Mouse (Mus musculus): ENCODE data around the gene Frmd4a.

The Frmd4a gene

DNA sequence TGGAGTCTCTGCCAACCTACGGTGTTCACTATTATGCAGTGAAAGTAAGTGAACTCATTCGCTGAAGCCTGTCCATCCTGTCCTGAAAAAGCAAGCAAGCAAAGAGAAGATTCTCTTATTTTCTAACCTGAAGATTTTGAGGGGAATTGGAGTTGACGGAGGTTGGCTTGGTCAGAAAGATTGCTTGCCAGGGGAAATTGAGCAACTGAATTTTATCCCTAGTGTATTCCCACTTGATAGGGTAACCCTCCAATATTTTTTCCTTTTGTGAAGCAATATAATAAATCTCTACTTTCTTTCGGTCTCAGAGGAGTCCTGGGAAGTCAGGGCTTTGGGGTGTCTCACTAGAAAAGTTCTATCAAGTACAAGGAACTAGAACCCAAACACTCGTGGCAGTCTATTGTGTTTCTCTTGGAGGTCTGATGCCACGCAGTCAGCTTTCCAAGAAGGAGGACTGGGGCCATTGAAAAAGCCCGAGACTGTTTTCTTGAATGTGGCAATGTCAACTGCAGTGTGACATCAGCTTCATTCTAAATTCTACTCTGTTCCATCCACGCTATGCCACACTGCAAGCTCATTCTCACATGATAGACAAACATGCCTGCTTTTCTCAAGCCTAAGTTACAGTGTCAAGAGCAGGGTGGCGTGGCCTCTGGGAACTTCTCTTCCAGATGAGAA lies 517.8 kb downstream of the Frmd4a start:
- DNase-seq: no peak

DNA sequence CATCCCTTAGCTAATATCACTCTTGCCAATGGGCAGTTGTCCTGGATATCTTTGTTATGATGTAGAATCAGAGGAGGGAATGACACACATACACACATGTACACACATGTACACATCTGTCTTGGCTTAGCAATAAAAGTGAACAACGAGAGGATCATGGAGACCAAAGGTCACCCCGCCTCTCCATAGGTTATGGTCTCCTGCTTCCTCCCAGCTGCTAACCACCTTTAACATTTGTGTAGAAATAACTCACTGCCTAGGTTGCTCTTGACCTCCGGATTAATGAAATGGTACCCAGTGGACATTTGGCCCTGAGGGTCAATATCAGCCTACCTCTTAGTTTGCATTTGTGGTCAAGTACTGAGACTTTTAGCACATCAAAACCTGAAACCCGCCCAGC lies 523.8 kb downstream of the Frmd4a start:
- no peak for DNase-seq

GRCm38 (mm10) chr2:4541844-4542628 lies 524.5 kb downstream of the Frmd4a start:
- peak; percentile 64 for DNase-seq

- DNase-seq: peak; percentile 51
Measured at GRCm38 (mm10) chr2:4542629-4543416, 525.3 kb downstream of the Frmd4a start.

- peak; percentile 94 for DNase-seq
Measured at GRCm38 (mm10) chr2:4543417-4543775, 525.9 kb downstream of the Frmd4a start.

GRCm38 (mm10) chr2:4544360-4544759 lies 526.8 kb downstream of the Frmd4a start:
- DNase-seq: no peak

DNA sequence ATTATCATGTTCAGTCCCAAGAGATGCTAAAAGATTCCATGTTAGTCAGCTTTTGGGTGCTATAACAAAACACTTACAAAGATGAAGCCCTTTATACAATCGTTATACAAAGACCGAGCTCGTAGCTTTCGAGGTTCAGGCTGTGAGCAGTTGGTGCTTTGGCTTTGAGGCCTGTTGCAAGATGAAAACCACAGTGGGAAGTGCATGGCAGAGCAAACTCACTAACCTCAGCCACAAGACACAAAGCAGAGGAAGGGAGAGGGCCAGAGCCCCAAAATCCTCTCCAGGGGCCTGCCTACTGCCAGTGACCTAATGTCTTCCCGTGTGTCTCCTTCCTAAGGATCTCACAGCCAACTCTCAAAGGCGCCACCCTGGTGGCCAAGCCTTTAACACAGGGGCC lies 527.7 kb downstream of the Frmd4a start:
- DNase-seq: no peak

DNA sequence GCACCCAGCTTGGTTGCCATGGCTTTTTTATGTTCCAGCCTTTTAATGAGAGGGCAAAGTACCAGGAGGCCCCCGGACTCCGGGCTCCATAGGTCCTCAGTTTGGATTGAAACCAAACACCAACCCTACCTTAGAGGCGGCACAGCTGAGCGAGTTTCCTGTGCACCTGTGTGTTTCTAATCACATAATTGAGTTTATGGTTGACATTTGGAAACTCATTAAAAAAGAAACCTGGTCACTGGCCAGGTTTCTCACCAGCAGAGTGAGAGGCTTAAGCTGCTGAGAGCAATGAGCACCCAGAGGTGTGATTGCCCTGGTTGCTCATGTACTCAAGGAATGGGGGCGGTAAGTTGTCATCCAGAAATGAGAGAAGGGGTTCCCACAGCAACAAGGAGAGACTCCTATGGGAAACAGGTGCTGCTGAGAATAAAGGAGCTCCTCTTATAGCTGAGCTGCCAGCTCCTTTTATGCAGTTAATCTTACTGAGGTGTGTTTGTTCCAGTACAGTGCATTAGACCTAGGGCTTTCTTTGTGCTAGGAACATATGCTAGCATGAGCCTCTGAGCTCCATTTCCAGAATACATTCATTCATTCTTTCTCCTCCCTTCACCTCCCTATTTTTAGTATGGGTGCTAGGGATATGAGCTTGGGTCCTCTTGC lies 529.6 kb downstream of the Frmd4a start:
- no peak for DNase-seq

GRCm38 (mm10) chr2:4549271-4549670 lies 531.8 kb downstream of the Frmd4a start:
- DNase-seq: no peak

DNA sequence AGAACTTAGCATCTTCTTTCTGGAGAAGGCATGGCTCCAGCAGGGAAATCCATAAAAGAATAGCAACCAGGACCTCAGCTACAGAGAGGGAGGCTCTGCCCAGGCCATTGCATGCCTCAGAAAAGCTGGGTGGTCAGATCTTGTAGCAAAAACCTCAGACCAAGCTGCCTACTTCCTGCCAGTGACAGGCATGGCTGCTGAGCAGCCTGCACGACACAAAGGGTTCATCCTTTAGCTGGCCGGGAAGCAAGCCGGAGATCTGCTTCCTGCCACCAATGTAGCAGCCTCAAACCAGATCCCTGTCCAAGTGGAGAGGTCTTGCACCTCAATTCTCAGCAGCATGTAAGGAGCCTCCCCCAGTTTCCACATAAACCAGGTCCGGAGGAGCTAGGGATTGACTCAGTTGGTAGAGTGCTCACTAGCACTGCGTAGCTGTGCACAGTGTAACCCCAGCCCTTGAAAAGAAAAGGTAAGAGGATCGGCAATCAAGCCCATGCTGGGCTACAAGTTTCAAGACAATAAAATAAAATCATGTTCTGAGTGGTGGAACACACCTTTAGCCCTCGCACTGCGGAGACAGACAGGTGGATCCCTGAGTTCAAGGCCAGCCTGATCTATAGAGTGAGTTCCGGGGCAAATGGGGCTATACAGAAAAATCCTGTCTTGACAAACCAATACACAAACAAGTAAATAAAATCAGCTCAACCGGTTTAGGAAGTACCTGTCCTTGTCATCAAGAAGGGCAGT lies 532.7 kb downstream of the Frmd4a start:
- no peak for DNase-seq

- DNase-seq: no peak
Measured at GRCm38 (mm10) chr2:4551438-4551837, 533.9 kb downstream of the Frmd4a start.

DNA sequence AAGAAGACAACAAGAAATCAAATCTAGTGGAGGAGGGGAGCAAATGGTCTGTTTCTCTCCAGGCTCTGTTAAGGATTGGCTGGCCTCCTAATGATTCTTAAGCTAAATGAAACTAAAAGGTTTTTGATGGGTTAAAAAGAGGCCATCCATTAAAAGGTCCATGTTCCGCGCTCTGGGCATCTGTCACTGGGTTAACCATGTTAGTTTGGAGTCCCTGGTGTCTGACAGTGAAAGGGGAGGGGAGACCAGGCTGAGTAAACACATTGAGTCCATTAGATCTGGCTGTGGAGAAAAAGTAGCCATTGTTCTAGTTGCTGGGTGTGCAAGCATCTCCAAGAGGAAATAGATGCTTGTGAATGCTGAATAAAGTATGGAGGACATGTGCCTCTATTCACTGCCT lies 534.3 kb downstream of the Frmd4a start:
- DNase-seq: peak; percentile 59

DNA sequence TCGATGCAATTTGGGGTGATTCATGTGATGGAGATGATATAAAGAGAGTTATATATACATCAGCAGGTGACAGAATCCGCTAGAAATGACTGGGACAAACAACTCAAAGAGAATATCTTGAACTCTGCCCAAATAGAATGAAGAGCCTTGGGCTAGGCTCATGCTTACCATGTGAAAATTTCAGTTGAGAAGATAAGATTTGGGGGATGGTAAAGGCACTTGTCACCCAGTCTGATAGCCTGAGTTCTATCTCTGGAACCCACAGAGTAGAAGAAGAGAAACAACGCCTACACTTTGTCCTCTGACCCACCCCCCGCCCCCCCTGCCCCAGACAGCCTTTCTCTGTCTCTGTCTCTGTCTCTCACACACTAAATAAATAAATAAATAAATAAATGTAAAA lies 535.0 kb downstream of the Frmd4a start:
- DNase-seq: no peak

DNA sequence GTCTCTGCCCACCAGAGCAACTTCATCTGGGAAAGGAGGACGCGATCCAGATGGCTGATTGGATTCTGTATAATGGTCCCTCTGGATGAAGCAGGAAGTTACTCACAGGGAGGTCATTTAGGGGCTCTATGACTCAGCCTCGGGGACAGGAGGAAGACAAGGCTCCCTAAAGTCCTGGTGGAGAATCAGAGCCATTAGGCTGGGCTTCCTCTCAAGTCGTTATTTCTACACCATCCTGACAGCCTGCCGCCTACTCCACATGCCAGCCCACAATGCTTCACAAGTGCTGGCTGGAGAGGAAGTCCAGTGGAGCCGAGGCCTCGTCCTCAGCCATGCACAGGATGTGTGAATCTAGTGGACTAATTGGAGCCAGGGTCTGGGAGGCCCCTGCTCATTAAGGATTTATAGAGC lies 537.7 kb downstream of the Frmd4a start:
- peak; percentile 92 for DNase-seq

DNA sequence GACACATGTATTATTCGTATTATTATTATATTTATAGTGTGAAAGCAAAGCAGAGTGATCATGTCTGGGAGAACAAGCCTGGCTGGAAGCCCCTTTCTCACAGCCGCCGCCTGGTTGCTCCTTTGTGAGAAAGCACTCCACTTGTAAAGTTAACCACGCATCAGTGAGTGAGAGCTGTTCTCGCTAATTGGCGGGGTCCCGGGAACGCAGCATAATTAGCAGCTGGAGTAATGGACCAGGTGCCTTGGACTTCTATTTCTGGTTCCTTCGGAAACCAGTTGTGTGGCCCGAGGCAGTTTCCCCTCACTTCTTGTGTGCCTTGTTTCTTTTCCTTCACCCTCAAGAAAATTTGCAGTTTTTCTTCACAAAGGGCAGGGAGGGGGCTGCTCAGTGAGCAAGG lies 538.7 kb downstream of the Frmd4a start:
- DNase-seq: peak; percentile 95

DNA sequence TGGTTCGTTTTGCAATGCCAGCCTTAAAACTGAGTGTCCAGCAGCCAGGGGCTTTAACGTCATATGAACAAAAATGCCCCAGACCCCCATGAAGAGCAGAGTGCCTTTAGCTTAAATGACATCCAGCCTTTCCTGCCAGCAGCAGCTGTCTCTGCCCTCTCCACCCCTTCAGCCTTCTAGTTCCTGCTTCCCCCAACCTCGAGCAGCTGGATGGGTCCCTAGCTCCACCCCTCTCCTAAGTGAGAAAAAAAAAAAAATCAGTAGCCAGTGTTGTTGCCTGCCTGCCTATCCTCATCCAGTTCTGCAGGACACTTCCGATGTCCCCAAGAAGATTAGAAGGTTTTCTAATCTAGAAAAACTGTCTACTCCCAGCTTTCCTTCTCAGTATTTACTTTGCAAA lies 539.5 kb downstream of the Frmd4a start:
- DNase-seq: peak; percentile 76

DNA sequence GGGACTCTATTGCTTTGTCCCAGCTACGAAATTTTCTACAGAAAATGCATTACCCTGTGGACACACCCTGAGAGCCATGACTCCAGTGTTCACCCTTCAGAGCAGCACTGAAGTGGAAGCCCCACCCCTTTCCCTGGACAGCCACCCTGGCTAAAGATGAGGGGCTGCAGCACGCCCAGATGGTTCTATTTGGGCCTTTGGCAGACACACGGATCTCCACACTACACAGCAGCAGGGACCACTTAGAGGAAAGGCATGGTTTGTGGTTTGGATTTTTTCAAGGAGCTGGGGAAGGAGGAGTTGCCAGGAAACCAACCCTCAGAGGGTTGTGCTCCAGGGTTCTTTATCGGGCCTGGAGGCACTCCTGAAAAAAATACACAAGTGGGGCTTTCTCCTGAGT lies 539.9 kb downstream of the Frmd4a start:
- peak; percentile 56 for DNase-seq

DNA sequence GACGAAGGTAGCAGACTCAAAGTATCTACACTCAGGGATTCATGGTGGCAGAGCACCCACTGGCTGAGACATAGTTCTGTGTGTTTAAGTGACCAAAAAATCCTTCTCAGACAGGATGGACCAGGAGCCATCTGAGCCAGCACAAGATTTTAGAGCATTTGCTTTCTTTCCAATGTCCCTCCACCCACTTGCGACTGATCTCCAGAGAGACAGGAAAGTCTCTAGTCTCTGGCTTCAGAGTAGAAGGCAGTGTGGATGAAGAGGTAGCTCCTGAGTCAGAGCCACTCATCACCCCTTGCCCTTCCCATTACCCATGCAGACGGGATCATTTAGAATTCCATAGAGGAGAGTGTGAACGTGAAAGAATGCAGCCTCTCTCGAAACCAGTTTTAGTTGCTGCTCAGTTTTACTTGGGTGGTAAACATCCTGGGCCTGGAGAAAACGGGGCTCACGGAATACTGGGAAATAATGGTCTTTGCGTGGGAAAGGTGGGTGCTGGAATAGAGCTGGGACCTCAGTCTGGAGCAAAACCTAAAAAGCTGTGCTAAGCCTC lies 541.2 kb downstream of the Frmd4a start:
- DNase-seq: peak; percentile 30

GRCm38 (mm10) chr2:4559211-4559882 lies 541.8 kb downstream of the Frmd4a start:
- DNase-seq: peak; percentile 87

DNA sequence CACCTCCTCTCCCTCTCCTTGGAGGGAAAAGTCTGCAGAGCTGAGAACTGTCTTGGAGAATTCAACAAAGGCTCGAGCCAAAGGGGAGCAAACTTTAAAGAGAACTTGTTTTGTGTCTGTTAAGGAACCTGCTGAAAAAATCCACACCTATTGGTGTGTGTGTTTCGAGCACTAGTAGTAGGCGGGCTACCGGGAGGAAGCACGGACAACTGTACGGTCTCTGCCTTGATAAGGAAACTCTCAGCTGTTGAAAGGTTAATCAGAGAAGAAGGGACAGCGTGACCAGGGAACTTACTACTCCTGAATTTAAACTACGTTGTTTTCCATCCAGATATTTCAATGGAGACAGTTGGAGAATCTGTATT lies 542.3 kb downstream of the Frmd4a start:
- no peak for DNase-seq

DNA sequence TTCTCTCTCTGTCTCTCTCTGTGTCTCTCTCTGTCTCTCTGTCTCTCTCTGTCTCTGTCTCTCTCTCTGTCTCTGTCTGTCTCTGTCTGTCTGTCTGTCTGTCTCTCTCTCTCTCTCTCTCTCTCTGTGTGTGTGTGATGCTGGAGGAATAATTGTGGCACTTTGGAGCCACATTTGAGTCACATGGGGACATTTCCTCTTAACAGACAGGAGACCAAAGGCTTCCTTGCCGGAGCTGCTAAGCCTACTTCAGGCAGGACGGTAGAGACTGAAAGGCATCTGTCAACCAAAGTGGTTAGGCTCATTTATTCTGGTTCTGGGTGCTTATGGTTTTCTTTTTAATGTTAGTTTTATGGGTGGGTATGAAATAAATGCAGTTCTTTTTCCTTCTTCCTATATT lies 543.0 kb downstream of the Frmd4a start:
- DNase-seq: peak; percentile 22

DNA sequence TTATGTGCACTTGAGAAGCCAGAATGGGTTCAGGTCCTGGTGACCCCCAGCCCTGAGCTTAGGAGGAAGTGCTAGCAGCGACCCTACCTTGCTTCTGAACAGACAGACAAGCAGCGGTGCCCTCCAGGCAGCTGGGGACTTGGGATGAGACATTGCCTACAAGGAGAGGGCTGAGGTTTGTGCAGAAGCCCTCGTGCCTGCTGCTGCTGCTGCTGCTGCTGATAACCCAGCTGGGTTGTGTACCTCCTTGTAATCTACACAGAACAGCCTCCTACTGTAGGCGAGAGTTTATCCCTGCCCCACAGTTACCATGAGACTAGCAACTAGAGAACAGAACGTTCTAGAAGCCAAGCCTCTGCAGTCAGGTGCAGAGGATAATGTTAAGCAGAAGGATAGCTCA lies 543.7 kb downstream of the Frmd4a start:
- DNase-seq: peak; percentile 41
